Mouse (Mus musculus): ENCODE results near the gene Nceh1. TPM values are rescaled to one million over a fixed set of nuclear protein-coding genes. Genes with fewer than 3 reads are reported as not detected.
"Not testable (repeated sequence)": the region's sequence is repeated elsewhere in the genome, so short reads cannot be mapped to it uniquely, and the experiment has no call there.

Gene Nceh1
- total and polyA plus RNA-seq, 2 experiments from 2014 or later: 30.2 to 33.6 TPM

DNA sequence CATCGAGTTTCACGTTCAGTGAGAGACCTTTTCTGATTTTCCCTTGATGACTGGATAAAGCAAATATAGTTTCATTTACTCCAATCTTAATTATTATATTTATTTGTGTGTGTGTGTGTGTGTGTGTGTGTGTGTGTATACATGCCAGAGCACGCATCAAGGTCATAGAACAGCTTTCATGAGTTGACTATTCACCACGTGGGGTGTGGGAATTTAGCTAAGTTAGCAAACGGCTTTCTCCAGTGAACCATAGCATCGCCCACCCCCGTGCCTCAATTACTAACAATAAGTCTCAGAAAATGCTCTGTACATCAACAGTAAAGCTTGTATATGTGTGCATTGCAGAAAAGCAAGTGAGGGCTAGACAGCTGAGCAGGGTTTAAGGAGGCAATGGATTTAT, 101.0 kb downstream of the Nceh1 start:
- Histone ChIP-seq H3K4me2 (ENCODE audit: low read depth, low read length, poor library complexity, severe bottlenecking) (peak overlapping the region; percentile 64), H3K4me3 (ENCODE audit: low read depth, low read length) (peak overlapping the region; percentile 28; the same call in 1 of the 2 replicates), H3K27me3 (ENCODE audit: insufficient read depth, low read length) (no peaks in the 10 kb centered on the region), H3K4me1 (ENCODE audit: insufficient read depth, low read length) (no peaks in the 10 kb centered on the region), H3K27ac (ENCODE audit: low read depth, low read length) (no peak overlapping the region), H3K9ac (replicated peaks; ENCODE audit: low read length, poor library complexity, severe bottlenecking) (0 out of 2 replicates have a peak overlapping the region, but pooled peaks have one; percentile 20), H3K9me3 (ENCODE audit: low read length) (no peaks in the 10 kb centered on the region), H3K36me3 (ENCODE audit: insufficient read depth, low read length) (no peaks in the 10 kb centered on the region)
- no peak for TF ChIP-seq CTCF (IDR thresholded peaks at IDR 0.05)
- 39% methylated on average over 7 of the region's 7 CpGs for WGBS
- DNase-seq (ENCODE audit: low spot score) (no peak), ATAC-seq (ENCODE audit: low FRiP score) (no peak; the same call in 1 of the 2 replicates)

GRCm38 (mm10) chr3:27284227-27284626, 101.5 kb downstream of the Nceh1 start:
- DNase-seq (ENCODE audit: low spot score) (no peak), ATAC-seq (ENCODE audit: low FRiP score) (no peak)
- no peaks in the 10 kb centered on the region for H3K36me3 ChIP-seq (ENCODE audit: insufficient read depth, low read length)
- no peaks in the 10 kb centered on the region for H3K9me3 ChIP-seq (ENCODE audit: low read length)
- no peaks in the 10 kb centered on the region for H3K27me3 ChIP-seq (ENCODE audit: insufficient read depth, low read length)
- H3K9ac ChIP-seq (replicated peaks; ENCODE audit: low read length, poor library complexity, severe bottlenecking): no peak overlapping the region
- H3K4me1 ChIP-seq (ENCODE audit: insufficient read depth, low read length): no peaks in the 10 kb centered on the region
- no peak overlapping the region for H3K27ac ChIP-seq (ENCODE audit: low read depth, low read length)
- no peak overlapping the region for H3K4me2 ChIP-seq (ENCODE audit: low read depth, low read length, poor library complexity, severe bottlenecking)
- peak; percentile 57 for TF ChIP-seq CTCF (IDR thresholded peaks at IDR 0.05)
- H3K4me3 ChIP-seq (ENCODE audit: low read depth, low read length): no peak overlapping the region
- WGBS: 94% methylated on average over 5 of the region's 5 CpGs

DNA sequence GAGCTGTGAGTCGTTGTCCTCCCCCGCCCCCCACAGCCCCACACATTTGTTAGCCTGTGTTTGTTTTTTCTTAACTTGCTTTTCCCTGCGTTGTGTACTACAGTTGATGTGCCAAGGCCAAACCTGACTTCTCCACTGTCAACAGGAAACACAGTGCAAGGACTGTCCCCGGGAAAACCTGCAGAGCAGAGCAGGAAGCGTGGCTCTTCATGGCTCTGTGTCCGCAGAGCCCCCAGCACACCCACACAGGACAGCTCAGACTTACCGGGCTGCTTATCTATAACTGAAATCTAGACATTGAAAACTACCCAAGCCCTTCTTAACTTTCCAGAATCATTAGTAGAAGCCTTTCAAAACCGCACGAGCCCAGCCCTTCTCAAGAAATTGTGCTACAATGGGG, 102.3 kb downstream of the Nceh1 start:
- Histone ChIP-seq H3K27ac (ENCODE audit: low read depth, low read length) (no peak overlapping the region), H3K9me3 (ENCODE audit: low read length) (no peaks in the 10 kb centered on the region), H3K36me3 (ENCODE audit: insufficient read depth, low read length) (no peaks in the 10 kb centered on the region), H3K4me3 (ENCODE audit: low read depth, low read length) (no peak overlapping the region), H3K9ac (replicated peaks; ENCODE audit: low read length, poor library complexity, severe bottlenecking) (no peak overlapping the region), H3K4me1 (ENCODE audit: insufficient read depth, low read length) (no peaks in the 10 kb centered on the region), H3K27me3 (ENCODE audit: insufficient read depth, low read length) (no peaks in the 10 kb centered on the region), H3K4me2 (ENCODE audit: low read depth, low read length, poor library complexity, severe bottlenecking) (no peak overlapping the region)
- TF ChIP-seq CTCF (IDR thresholded peaks at IDR 0.05): no peak
- WGBS: 80% methylated on average over 9 of the region's 9 CpGs
- ATAC-seq (ENCODE audit: low FRiP score) (no peak), DNase-seq (ENCODE audit: low spot score) (no peak)

DNA sequence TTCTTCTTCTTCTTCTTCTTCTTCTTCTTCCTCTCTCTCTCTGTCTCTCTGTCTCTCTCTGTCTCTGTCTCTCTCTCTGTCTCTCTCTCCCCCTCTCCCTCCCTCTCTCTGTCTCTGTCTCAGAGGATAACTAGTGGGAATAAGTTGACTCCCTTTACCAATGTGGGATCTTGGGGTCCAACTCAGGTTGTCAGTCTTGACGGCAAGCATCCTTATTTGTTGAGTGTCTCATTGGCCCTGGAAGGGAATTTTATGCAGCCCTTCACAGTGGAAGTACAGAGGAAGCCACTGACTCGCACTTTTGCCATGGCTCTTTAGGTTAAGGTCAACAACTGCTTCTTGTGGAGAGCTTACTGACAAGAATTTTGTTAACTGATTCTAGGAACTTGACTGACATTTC, 105.5 kb downstream of the Nceh1 start:
- no peaks in the 10 kb centered on the region for H3K36me3 ChIP-seq (ENCODE audit: insufficient read depth, low read length)
- WGBS: 79% methylated on average over 2 of the region's 2 CpGs
- no peak for ATAC-seq (ENCODE audit: low FRiP score)

DNA sequence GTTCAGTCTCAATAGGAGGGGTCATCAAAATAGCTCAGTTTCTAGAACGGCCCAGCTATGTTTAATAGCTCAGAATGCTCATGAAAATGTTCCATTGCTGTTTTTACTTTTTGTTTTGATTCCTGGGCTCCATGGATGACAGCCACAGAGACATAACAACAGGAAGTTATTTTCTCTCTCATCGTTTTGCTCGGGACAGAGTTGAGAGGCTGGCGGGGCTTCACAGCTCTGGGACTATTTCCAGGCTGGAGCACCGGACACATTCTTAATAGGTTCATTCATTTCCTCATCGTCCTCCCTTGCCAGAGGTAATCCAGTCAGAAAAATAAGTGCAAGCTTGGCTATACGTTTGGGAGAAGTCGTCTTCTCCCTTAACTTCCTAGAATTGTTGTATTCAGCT, 106.1 kb downstream of the Nceh1 start:
- no peak overlapping the region for H3K27ac ChIP-seq (ENCODE audit: low read depth, low read length)
- no peaks in the 10 kb centered on the region for H3K27me3 ChIP-seq (ENCODE audit: insufficient read depth, low read length)
- H3K4me2 ChIP-seq (ENCODE audit: low read depth, low read length, poor library complexity, severe bottlenecking): no peak overlapping the region
- no peak for DNase-seq (ENCODE audit: low spot score)
- no peak for TF ChIP-seq CTCF (IDR thresholded peaks at IDR 0.05)
- no peak overlapping the region for H3K9ac ChIP-seq (replicated peaks; ENCODE audit: low read length, poor library complexity, severe bottlenecking)
- no peak overlapping the region for H3K4me3 ChIP-seq (ENCODE audit: low read depth, low read length)
- H3K4me1 ChIP-seq (ENCODE audit: insufficient read depth, low read length): no peaks in the 10 kb centered on the region
- H3K9me3 ChIP-seq (ENCODE audit: low read length): no peaks in the 10 kb centered on the region
- no peak for ATAC-seq (ENCODE audit: low FRiP score)
- 69% methylated on average over 8 of the region's 8 CpGs for WGBS
- no peaks in the 10 kb centered on the region for H3K36me3 ChIP-seq (ENCODE audit: insufficient read depth, low read length)

More for the DNA sequence above, 105.5 kb downstream of the Nceh1 start:
- Histone ChIP-seq H3K4me1 (ENCODE audit: insufficient read depth, low read length) (no peaks in the 10 kb centered on the region), H3K27ac (ENCODE audit: low read depth, low read length) (no peak overlapping the region), H3K4me2 (ENCODE audit: low read depth, low read length, poor library complexity, severe bottlenecking) (no peak overlapping the region), H3K27me3 (ENCODE audit: insufficient read depth, low read length) (no peaks in the 10 kb centered on the region), H3K9me3 (ENCODE audit: low read length) (no peaks in the 10 kb centered on the region), H3K4me3 (ENCODE audit: low read depth, low read length) (no peak overlapping the region), H3K9ac (replicated peaks; ENCODE audit: low read length, poor library complexity, severe bottlenecking) (no peak overlapping the region)
- no peak for DNase-seq (ENCODE audit: low spot score)
- TF ChIP-seq CTCF (IDR thresholded peaks at IDR 0.05): no peak

DNA sequence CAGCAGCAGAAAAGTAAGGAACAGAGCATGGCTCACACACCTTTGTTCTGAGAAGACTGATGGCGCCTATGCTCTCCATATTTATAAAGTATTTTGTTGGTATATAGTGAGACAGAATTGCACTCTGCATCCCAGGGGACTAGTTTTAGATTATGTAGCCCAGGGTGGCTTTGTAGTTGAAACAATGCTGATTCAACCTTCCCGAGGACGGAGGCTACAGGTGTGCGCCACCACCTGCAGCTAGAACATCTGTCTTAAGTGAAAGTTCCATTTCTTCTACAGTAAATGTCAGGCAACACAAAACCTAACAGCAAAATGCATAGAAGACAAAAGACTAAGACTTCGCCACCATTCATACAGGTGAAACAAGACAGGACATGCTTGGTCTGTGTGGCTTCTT, 107.5 kb downstream of the Nceh1 start:
- no peak overlapping the region for H3K9ac ChIP-seq (replicated peaks; ENCODE audit: low read length, poor library complexity, severe bottlenecking)
- H3K27ac ChIP-seq (ENCODE audit: low read depth, low read length): no peak overlapping the region
- H3K36me3 ChIP-seq (ENCODE audit: insufficient read depth, low read length): no peaks in the 10 kb centered on the region
- H3K9me3 ChIP-seq (ENCODE audit: low read length): no peaks in the 10 kb centered on the region
- WGBS: 85% methylated on average over 5 of the region's 5 CpGs
- ATAC-seq (ENCODE audit: low FRiP score) (no peak), DNase-seq (ENCODE audit: low spot score) (no peak)
- TF ChIP-seq CTCF (IDR thresholded peaks at IDR 0.05): no peak
- H3K4me2 ChIP-seq (ENCODE audit: low read depth, low read length, poor library complexity, severe bottlenecking): no peak overlapping the region
- H3K27me3 ChIP-seq (ENCODE audit: insufficient read depth, low read length): no peaks in the 10 kb centered on the region
- no peaks in the 10 kb centered on the region for H3K4me1 ChIP-seq (ENCODE audit: insufficient read depth, low read length)
- H3K4me3 ChIP-seq (ENCODE audit: low read depth, low read length): no peak overlapping the region

DNA sequence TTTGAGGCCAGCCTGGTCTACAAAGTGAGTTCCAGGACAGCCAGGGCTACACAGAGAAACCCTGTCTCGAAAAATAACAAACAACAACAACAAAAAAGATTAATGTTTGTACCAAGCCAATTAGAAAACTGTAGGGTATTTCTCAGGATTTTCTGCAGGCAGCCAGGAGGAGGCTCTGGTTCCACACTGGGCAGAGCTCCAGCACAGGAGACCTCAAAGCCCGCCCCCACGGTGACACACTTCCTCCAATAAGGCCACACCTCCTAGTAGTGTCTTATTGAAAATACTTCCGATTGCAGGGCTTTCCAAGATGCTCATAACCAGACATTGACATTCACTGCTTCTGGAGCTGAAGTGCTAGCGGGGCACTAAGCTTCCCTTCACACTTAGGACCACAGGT, 108.2 kb downstream of the Nceh1 start:
- H3K4me3 ChIP-seq (ENCODE audit: low read depth, low read length); H3K9ac ChIP-seq (replicated peaks; ENCODE audit: low read length, poor library complexity, severe bottlenecking); H3K4me2 ChIP-seq (ENCODE audit: low read depth, low read length, poor library complexity, severe bottlenecking); H3K36me3 ChIP-seq (ENCODE audit: insufficient read depth, low read length); H3K4me1 ChIP-seq (ENCODE audit: insufficient read depth, low read length); H3K27ac ChIP-seq (ENCODE audit: low read depth, low read length); H3K27me3 ChIP-seq (ENCODE audit: insufficient read depth, low read length); ATAC-seq (ENCODE audit: low FRiP score); H3K9me3 ChIP-seq (ENCODE audit: low read length); DNase-seq (ENCODE audit: low spot score): not testable (repeated sequence)
- WGBS: 88% methylated on average over 5 of the region's 5 CpGs

GRCm38 (mm10) chr3:27291411-27291810, 108.6 kb downstream of the Nceh1 start:
- H3K4me2 ChIP-seq (ENCODE audit: low read depth, low read length, poor library complexity, severe bottlenecking); ATAC-seq (ENCODE audit: low FRiP score); H3K9me3 ChIP-seq (ENCODE audit: low read length); DNase-seq (ENCODE audit: low spot score); H3K4me3 ChIP-seq (ENCODE audit: low read depth, low read length); H3K27me3 ChIP-seq (ENCODE audit: insufficient read depth, low read length); H3K9ac ChIP-seq (replicated peaks; ENCODE audit: low read length, poor library complexity, severe bottlenecking); H3K4me1 ChIP-seq (ENCODE audit: insufficient read depth, low read length); H3K27ac ChIP-seq (ENCODE audit: low read depth, low read length); H3K36me3 ChIP-seq (ENCODE audit: insufficient read depth, low read length): not testable (repeated sequence)
- 82% methylated on average over 4 of the region's 4 CpGs for WGBS

All from midbrain, postnatal 0 days (tissue).